Mouse (Mus musculus): Measurements from ENCODE around the gene Zfp992. TPM values are rescaled to one million over a fixed set of nuclear protein-coding genes. Genes with fewer than 3 reads are reported as not detected.

The Zfp992 gene
- polyA plus RNA-seq (2015; fragmentation: Nextera tagmentation; extraction: Ambion mirVana): 3.1 and 3.5 TPM in 2 replicates

DNA sequence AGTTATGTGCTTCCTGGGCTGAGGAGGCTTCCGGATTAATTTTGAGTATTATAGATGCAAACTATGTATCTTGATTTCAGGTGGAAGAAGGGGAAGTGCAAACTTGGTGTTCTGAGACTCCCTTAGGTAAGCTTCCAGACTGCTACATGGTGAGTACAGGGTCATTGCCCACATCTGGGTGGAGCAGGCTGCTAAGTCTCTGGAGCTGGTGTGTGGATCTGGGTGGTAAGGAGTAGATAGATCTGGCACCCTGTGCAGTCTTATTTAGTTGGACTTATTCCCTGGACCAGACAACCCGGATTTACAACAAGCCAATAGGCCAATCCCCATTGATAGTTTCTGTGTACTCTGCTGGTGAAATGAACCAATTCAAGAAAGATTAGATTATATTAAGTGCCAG is at the start of gene Zfp992:
Gene Zfp992 (plus strand): TSS at position 74 of the 400 bp plus-strand sequence.

DNA sequence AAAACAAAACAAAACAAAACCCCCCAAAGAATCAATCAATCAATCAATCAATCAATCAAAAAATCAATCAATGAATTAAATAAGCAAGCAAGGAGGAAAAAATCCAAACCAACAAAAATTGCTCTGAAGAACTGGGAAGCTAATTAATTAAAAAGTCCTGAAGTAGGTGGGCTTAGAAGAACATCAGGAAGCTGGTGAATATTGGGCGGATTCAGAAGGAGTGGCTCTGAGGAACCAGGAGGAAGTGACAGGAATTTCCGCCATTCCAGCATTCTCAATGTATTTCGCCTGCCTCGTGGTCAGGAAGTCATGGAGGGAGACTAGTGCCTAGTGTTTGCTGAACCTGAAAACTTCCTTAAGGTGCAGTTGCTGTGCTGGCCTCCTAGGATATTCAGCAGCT is 52.9 kb downstream of the Zfp992 start, which contains the start of gene Zfp981:
Gene Zfp981 (plus strand): TSS at position 301 of the 400 bp plus-strand sequence.

Other genes starting within 250 kb of the Zfp992 start
- gene Zfp981, start 53.0 kb downstream of the Zfp992 start, polyA plus RNA-seq (2015; fragmentation: Nextera tagmentation; extraction: Ambion mirVana): 0.04 and 0.06 TPM in 2 replicates
- gene Zfp993, start 161.9 kb downstream of the Zfp992 start, polyA plus RNA-seq (2015; fragmentation: Nextera tagmentation; extraction: Ambion mirVana): 2.7 and 4.1 TPM in 2 replicates